In genomic region chr14:23041002-23041401, GRCm38 (mm10) we compare ENCODE assay signal across 28 mouse cellular contexts.
"Had no signal": no experiment of that assay in that cellular context is flagged by ENCODE, and none has a peak within 500 bp of the region (broad histone marks: within the 10 kb centered on the region; RNA-seq: fewer than 3 reads in every experiment).

No protein-coding gene starts in this region.

- DNase-seq: cerebellum, adult 2 months; cerebellum, adult 8-10 months; cerebellum, adult 9-10 months; cerebellum, adult 9-11 months; cerebellum, postnatal 10 days; cerebellum, postnatal 14 days; cerebellum, postnatal 25 days; cerebellum, postnatal 36 days; embryo, embryonic 11 days; forebrain, postnatal 0 days; gastrocnemius, adult 2 months; gastrocnemius, postnatal 10 days; gastrocnemius, postnatal 14 days; gastrocnemius, postnatal 25 days; gastrocnemius, postnatal 36 days; heart, adult 11 months; heart, adult 18-20 months had no signal

- H3K9me3 ChIP-seq: embryonic facial prominence, embryonic 10.5 days; embryonic facial prominence, embryonic 12.5 days; embryonic facial prominence, embryonic 13.5 days; embryonic facial prominence, embryonic 15.5 days; forebrain, embryonic 10.5 days; forebrain, embryonic 12.5 days; forebrain, embryonic 13.5 days; forebrain, embryonic 15.5 days had no signal

- H3K36me3 ChIP-seq: embryonic facial prominence, embryonic 10.5 days; embryonic facial prominence, embryonic 12.5 days; embryonic facial prominence, embryonic 13.5 days; embryonic facial prominence, embryonic 15.5 days; forebrain, embryonic 10.5 days; forebrain, embryonic 12.5 days; forebrain, embryonic 15.5 days had no signal

- H3K4me1 ChIP-seq: embryonic facial prominence, embryonic 12.5 days; embryonic facial prominence, embryonic 15.5 days; forebrain, embryonic 10.5 days; forebrain, embryonic 12.5 days; forebrain, embryonic 13.5 days; forebrain, embryonic 15.5 days had no signal

- H3K27ac ChIP-seq: embryonic facial prominence, embryonic 10.5 days; embryonic facial prominence, embryonic 12.5 days; embryonic facial prominence, embryonic 13.5 days; embryonic facial prominence, embryonic 15.5 days; forebrain, embryonic 10.5 days; forebrain, embryonic 12.5 days; forebrain, embryonic 13.5 days; forebrain, embryonic 15.5 days; gastrocnemius, adult 2 months had no signal

- H3K4me3 ChIP-seq: embryonic facial prominence, embryonic 10.5 days; embryonic facial prominence, embryonic 12.5 days; embryonic facial prominence, embryonic 13.5 days; embryonic facial prominence, embryonic 15.5 days; erythroblast, embryonic 14.5 days; forebrain, embryonic 10.5 days; forebrain, embryonic 12.5 days; forebrain, embryonic 13.5 days; forebrain, embryonic 15.5 days; gastrocnemius, adult 2 months had no signal

- ATAC-seq: forebrain, embryonic 13.5 days; forebrain, embryonic 14.5 days; forebrain, embryonic 15.5 days; forebrain, embryonic 16.5 days; forebrain, postnatal 0 days had no signal

- H3K4me2 ChIP-seq: embryonic facial prominence, embryonic 12.5 days; embryonic facial prominence, embryonic 13.5 days; embryonic facial prominence, embryonic 15.5 days; forebrain, embryonic 12.5 days; forebrain, embryonic 13.5 days; forebrain, embryonic 15.5 days had no signal

- H3K27me3 ChIP-seq: embryonic facial prominence, embryonic 12.5 days; embryonic facial prominence, embryonic 13.5 days; embryonic facial prominence, embryonic 15.5 days; forebrain, embryonic 13.5 days; forebrain, embryonic 15.5 days had no signal

- H3K9ac ChIP-seq: embryonic facial prominence, embryonic 12.5 days; embryonic facial prominence, embryonic 13.5 days; embryonic facial prominence, embryonic 15.5 days; forebrain, embryonic 12.5 days; forebrain, embryonic 13.5 days; forebrain, embryonic 15.5 days; forebrain, postnatal 0 days had no signal
